Mouse (Mus musculus): ENCODE measurements around the gene Heatr1. TPM values are rescaled to one million over a fixed set of nuclear protein-coding genes. Genes with fewer than 3 reads are reported as not detected.

Heatr1 gene
- polyA plus RNA-seq, 1 experiment from 2014 or later = 35.9 TPM

GRCm38 (mm10) chr13:12433843-12434242, 39.0 kb downstream of the Heatr1 start:
- WGBS = 82% methylated on average over 5 of the region's 5 CpGs
- Histone ChIP-seq H3K27ac (ENCODE audit: low read depth, low read length) (no peak overlapping the region), H3K9me3 (ENCODE audit: control insufficient read depth, low read length) (no peaks in the 10 kb centered on the region), H3K4me1 (ENCODE audit: control insufficient read depth, insufficient read depth, low read length) (no peaks in the 10 kb centered on the region), H3K4me2 (ENCODE audit: low read depth) (no peak overlapping the region), H3K4me3 (ENCODE audit: low read depth, low read length) (no peak overlapping the region), H3K27me3 (ENCODE audit: control insufficient read depth, insufficient read depth, low read length) (no peaks in the 10 kb centered on the region), H3K9ac (ENCODE audit: low read length) (no peak overlapping the region), H3K36me3 (ENCODE audit: control insufficient read depth, insufficient read depth, low read length) (peaks cover 18% of the 10 kb centered on the region)
- ATAC-seq (ENCODE audit: insufficient read depth, low FRiP score, low TSS enrichment) = no peak
- no peak for DNase-seq (ENCODE audit: low spot score)

GRCm38 (mm10) chr13:12439586-12439985, 44.8 kb downstream of the Heatr1 start:
- no peaks in the 10 kb centered on the region for H3K9me3 ChIP-seq (ENCODE audit: control insufficient read depth, low read length)
- ATAC-seq (ENCODE audit: insufficient read depth, low FRiP score, low TSS enrichment) = no peak
- H3K27ac ChIP-seq (ENCODE audit: low read depth, low read length) = no peak overlapping the region
- H3K4me3 ChIP-seq (ENCODE audit: low read depth, low read length) = no peak overlapping the region
- no peaks in the 10 kb centered on the region for H3K4me1 ChIP-seq (ENCODE audit: control insufficient read depth, insufficient read depth, low read length)
- H3K36me3 ChIP-seq (ENCODE audit: control insufficient read depth, insufficient read depth, low read length) = peaks cover 8% of the 10 kb centered on the region
- H3K9ac ChIP-seq (ENCODE audit: low read length) = no peak overlapping the region
- WGBS = 94% methylated on average over 3 of the region's 3 CpGs
- H3K27me3 ChIP-seq (ENCODE audit: control insufficient read depth, insufficient read depth, low read length) = no peaks in the 10 kb centered on the region
- no peak overlapping the region for H3K4me2 ChIP-seq (ENCODE audit: low read depth)
- DNase-seq (ENCODE audit: low spot score) = no peak

DNA sequence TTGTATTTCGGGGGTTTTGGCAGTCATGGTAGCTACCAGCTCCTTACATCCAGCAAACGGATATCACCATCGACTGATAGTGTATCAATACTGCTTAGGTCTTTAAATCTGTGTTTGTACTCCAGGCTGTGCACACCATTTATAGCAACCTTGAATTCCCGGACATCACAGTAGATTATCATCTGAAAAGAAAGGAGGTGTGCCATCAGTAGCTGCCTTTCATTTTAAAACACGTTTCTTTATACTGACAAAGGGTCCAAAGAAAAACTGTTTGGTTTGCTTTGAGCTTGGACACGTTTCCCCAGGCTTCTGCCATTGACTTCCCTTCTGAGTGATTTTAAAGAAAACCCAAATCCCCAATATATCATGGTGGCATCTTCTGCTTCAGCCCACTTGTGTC, 46.0 kb downstream of the Heatr1 start:
- Histone ChIP-seq H3K27me3 (ENCODE audit: control insufficient read depth, insufficient read depth, low read length) (no peaks in the 10 kb centered on the region), H3K27ac (ENCODE audit: low read depth, low read length) (no peak overlapping the region), H3K9ac (ENCODE audit: low read length) (no peak overlapping the region), H3K4me2 (ENCODE audit: low read depth) (no peak overlapping the region), H3K4me1 (ENCODE audit: control insufficient read depth, insufficient read depth, low read length) (no peaks in the 10 kb centered on the region), H3K4me3 (ENCODE audit: low read depth, low read length) (no peak overlapping the region), H3K9me3 (ENCODE audit: control insufficient read depth, low read length) (no peaks in the 10 kb centered on the region), H3K36me3 (ENCODE audit: control insufficient read depth, insufficient read depth, low read length) (peaks cover 6% of the 10 kb centered on the region)
- DNase-seq (ENCODE audit: low spot score) = no peak
- 87% methylated on average over 6 of the region's 6 CpGs for WGBS
- ATAC-seq (ENCODE audit: insufficient read depth, low FRiP score, low TSS enrichment) = no peak

DNA sequence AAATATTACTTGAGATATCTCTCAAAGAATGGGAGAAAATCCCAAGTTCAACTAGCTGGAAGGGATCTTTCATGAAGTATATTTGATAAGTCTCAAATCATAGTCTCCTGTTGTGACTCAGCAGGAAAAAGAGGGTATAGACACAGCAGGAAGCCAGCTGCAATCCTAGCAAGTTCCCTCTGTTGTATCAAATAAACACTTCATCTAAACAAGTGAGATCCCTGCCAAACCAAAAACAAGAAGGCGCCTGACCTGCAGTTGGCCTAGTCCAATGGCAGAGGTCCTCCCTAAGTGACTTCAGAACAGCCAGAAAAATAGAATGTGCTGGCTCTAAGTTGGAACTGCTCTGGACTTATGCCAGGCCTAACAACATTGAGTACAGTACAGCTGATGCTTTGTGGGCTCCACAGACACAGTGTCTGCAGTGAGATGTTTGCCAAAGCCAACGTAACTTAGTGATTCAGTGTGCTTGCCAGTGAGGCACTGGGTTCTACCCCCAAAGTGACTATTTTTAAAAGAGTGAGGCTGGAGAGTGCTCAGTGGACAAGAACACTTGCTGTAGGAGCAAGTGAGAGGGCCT, 47.3 kb downstream of the Heatr1 start:
- Histone ChIP-seq H3K4me2 (ENCODE audit: low read depth) (no peak overlapping the region), H3K27ac (ENCODE audit: low read depth, low read length) (no peak overlapping the region), H3K9me3 (ENCODE audit: control insufficient read depth, low read length) (no peaks in the 10 kb centered on the region), H3K36me3 (ENCODE audit: control insufficient read depth, insufficient read depth, low read length) (peaks cover 5% of the 10 kb centered on the region), H3K4me3 (ENCODE audit: low read depth, low read length) (no peak overlapping the region), H3K9ac (ENCODE audit: low read length) (no peak overlapping the region), H3K4me1 (ENCODE audit: control insufficient read depth, insufficient read depth, low read length) (no peaks in the 10 kb centered on the region), H3K27me3 (ENCODE audit: control insufficient read depth, insufficient read depth, low read length) (no peaks in the 10 kb centered on the region)
- WGBS = 86% methylated on average over 2 of the region's 2 CpGs
- DNase-seq (ENCODE audit: low spot score) = no peak
- no peak for ATAC-seq (ENCODE audit: insufficient read depth, low FRiP score, low TSS enrichment)

DNA sequence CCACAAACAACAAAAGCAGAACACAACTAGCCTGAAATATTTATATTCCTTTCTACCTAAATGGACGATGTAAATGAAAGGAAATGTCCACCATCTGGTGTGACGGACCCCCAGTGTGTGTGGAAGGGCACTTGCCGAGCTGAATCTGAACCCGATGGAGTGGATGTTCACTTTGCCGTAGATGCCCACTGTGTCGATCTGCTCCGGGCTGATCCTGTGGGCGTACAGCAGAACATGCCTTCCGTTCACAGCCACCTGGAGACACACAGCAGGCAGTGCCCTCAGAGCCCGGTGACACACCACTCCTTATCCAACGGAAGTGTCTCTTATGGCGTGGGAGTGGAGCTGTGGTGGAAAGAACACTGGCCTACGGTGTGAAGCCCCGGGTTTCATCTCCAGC, 58.3 kb downstream of the Heatr1 start:
- no peak for ATAC-seq (ENCODE audit: insufficient read depth, low FRiP score, low TSS enrichment)
- Histone ChIP-seq H3K4me3 (ENCODE audit: low read depth, low read length) (no peak overlapping the region), H3K9me3 (ENCODE audit: control insufficient read depth, low read length) (no peaks in the 10 kb centered on the region), H3K36me3 (ENCODE audit: control insufficient read depth, insufficient read depth, low read length) (no peaks in the 10 kb centered on the region), H3K9ac (ENCODE audit: low read length) (no peak overlapping the region), H3K4me2 (ENCODE audit: low read depth) (no peak overlapping the region), H3K27me3 (ENCODE audit: control insufficient read depth, insufficient read depth, low read length) (no peaks in the 10 kb centered on the region), H3K4me1 (ENCODE audit: control insufficient read depth, insufficient read depth, low read length) (no peaks in the 10 kb centered on the region), H3K27ac (ENCODE audit: low read depth, low read length) (no peak overlapping the region)
- WGBS = 85% methylated on average over 14 of the region's 14 CpGs
- DNase-seq (ENCODE audit: low spot score) = no peak

DNA sequence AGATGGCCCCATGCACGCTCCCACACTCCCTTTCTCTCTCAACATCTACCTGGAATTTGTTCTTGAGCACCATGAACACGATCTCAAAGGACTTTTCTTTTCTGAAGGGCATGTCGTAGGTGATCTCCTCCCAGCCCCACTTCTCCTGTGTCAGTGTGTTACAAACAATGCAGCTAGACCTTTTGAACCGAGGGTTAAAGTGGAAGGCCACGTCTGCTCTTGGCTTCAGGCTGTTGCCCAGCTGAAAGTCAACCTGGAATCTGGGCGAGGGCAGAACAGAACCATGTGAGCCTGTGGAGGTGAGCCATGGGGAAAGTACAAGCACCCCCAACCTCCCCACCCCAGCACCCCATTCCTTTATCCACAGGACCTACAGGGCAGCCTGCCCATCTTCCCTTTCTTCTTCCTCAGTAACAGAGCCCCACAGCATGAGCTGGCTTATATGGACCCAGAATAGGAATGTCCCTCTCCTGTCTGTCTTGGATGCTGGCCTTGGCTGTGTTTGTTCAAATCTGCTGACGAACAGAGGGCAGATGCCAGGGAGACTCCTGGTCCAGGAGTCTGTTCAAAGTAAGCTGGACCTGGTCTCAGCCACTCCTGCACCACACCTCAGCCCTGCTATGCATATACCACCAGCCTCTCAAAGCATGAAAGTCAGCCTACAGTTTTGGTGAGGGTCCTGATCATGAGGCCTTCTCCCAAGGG, 60.0 kb downstream of the Heatr1 start:
- Histone ChIP-seq H3K9me3 (ENCODE audit: control insufficient read depth, low read length) (no peaks in the 10 kb centered on the region), H3K9ac (ENCODE audit: low read length) (no peak overlapping the region), H3K4me3 (ENCODE audit: low read depth, low read length) (no peak overlapping the region), H3K27ac (ENCODE audit: low read depth, low read length) (no peak overlapping the region), H3K36me3 (ENCODE audit: control insufficient read depth, insufficient read depth, low read length) (no peaks in the 10 kb centered on the region), H3K4me2 (ENCODE audit: low read depth) (no peak overlapping the region), H3K4me1 (ENCODE audit: control insufficient read depth, insufficient read depth, low read length) (no peaks in the 10 kb centered on the region), H3K27me3 (ENCODE audit: control insufficient read depth, insufficient read depth, low read length) (no peaks in the 10 kb centered on the region)
- ATAC-seq (ENCODE audit: insufficient read depth, low FRiP score, low TSS enrichment) = no peak
- 83% methylated on average over 7 of the region's 7 CpGs for WGBS
- DNase-seq (ENCODE audit: low spot score) = no peak

DNA sequence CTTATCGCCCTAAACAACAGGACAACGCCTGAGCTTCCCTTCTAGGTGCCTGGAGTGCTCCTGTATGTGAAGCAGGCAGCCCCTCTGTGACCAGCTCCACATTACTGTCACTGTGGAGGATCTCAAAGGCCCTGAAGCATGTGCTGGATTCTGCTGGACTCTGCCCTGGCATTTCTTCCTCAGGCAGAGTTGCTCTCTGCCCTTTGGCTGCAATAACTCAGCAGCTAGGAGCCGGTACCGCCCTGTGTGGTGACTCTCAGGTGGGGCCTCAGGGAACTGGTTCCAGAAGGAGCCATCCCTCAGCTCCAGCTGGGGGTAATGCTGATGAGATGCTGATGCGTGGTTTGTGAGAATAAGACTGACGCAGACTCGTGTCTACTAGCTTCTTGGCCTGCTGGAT, 61.9 kb downstream of the Heatr1 start:
- Histone ChIP-seq H3K4me3 (ENCODE audit: low read depth, low read length) (no peak overlapping the region), H3K9ac (ENCODE audit: low read length) (no peak overlapping the region), H3K27me3 (ENCODE audit: control insufficient read depth, insufficient read depth, low read length) (no peaks in the 10 kb centered on the region), H3K27ac (ENCODE audit: low read depth, low read length) (no peak overlapping the region), H3K9me3 (ENCODE audit: control insufficient read depth, low read length) (no peaks in the 10 kb centered on the region), H3K4me2 (ENCODE audit: low read depth) (no peak overlapping the region), H3K4me1 (ENCODE audit: control insufficient read depth, insufficient read depth, low read length) (no peaks in the 10 kb centered on the region), H3K36me3 (ENCODE audit: control insufficient read depth, insufficient read depth, low read length) (no peaks in the 10 kb centered on the region)
- no peak for DNase-seq (ENCODE audit: low spot score)
- no peak for ATAC-seq (ENCODE audit: insufficient read depth, low FRiP score, low TSS enrichment)
- 80% methylated on average over 7 of the region's 7 CpGs for WGBS

- Histone ChIP-seq H3K4me1 (ENCODE audit: control insufficient read depth, insufficient read depth, low read length) (no peaks in the 10 kb centered on the region), H3K9me3 (ENCODE audit: control insufficient read depth, low read length) (no peaks in the 10 kb centered on the region), H3K4me3 (ENCODE audit: low read depth, low read length) (peak overlapping the region; percentile 73), H3K36me3 (ENCODE audit: control insufficient read depth, insufficient read depth, low read length) (no peaks in the 10 kb centered on the region), H3K27ac (ENCODE audit: low read depth, low read length) (no peak overlapping the region), H3K4me2 (ENCODE audit: low read depth) (peak overlapping the region; percentile 69), H3K27me3 (ENCODE audit: control insufficient read depth, insufficient read depth, low read length) (no peaks in the 10 kb centered on the region), H3K9ac (ENCODE audit: low read length) (peak overlapping the region; percentile 59; the same call in 1 of the 2 replicates)
- 16% methylated on average over 8 of the region's 8 CpGs for WGBS
- no peak for DNase-seq (ENCODE audit: low spot score)
- no peak for ATAC-seq (ENCODE audit: insufficient read depth, low FRiP score, low TSS enrichment)
Measured at GRCm38 (mm10) chr13:12460443-12460842, 65.6 kb downstream of the Heatr1 start.

All from neural tube, embryonic 11.5 days (tissue).